Mouse (Mus musculus) cerebellum, postnatal 10 days (tissue): Measurements from ENCODE around the gene Efhc1.

Experiments used
- DNase-seq, 2 experiments: peaks; one replicate each; pipeline ENCODE4 v3.0.0; 2021; ENCODE audit warnings: mixed read lengths in 2 of 2

The Efhc1 gene

GRCm38 (mm10) chr1:21007941-21008701, 56.7 kb downstream of the Efhc1 start:
- DNase-seq: no peak

DNA sequence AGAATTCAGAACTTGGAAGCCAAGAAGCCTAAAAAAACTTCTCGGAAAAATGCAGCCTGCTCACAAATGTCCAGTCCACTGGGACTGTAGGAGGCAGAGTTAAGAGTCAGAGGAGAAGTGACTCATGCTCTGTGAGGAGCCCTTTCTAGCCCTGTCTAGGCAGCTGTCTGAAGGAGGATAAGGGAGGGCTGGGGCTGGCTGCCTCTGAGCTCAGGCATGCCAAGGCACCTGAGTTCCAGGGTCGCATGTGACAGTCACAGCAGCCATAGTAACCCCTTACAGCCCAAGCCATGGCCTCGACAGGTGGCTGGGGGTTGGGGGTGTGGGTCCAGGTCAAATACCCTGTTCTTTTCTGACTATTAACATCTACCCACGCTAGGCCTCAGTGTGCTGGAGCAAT, 57.5 kb downstream of the Efhc1 start:
- DNase-seq: peak in 1 of 2 experiments; percentile 25

DNA sequence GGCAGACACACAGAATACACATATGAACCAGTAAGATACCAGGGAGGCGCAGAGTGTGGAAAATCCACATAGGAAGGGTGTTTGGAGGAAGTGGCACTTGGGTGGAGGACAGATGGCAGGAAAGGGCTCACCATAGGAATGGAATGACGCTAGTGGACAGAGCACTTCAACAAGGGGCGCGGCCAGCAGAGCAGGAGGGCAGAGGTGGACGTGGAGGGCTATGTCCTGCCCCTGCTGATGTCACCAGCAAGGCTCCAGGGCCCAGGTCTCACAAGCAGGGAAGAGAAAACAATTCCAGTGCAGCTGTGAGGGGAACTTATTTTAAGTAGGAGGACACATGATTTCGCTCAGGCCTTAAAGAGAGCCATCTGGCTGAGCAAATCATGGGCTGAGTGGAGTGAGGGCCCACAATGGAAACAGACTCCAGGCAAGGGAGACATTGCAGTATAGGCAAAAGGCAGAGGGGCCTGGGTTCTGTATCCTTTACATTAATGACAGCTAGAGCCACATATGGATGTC, 58.9 kb downstream of the Efhc1 start:
- DNase-seq: no peak

GRCm38 (mm10) chr1:21014463-21014862, 63.0 kb downstream of the Efhc1 start:
- peak in 1 of 2 experiments; percentile 33 for DNase-seq

- no peak for DNase-seq
These were observed 71.7 kb downstream of the Efhc1 start for GRCm38 (mm10) chr1:21023101-21023500.

- no peak for DNase-seq
These were observed 73.8 kb downstream of the Efhc1 start for GRCm38 (mm10) chr1:21025203-21025602.

GRCm38 (mm10) chr1:21026534-21026933, 75.1 kb downstream of the Efhc1 start:
- no peak for DNase-seq

DNA sequence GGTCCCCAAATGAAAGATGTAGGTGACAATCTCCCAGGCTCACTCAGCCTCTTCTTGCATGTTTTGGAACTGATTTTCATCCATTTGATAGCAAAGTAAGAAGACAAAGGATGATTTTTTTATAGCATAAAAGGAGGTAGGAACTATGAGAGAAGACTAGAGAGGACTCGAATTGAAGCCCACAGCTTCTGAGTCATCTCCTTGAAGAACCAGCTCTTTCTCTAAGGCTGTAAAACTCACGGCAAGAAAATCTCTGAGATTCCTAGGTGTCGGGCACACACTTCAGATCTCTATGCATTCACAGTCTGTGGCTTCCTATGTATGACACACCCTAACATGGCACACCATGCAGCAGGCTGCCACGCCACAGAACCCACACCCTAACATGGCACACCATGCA, 77.6 kb downstream of the Efhc1 start:
- no peak for DNase-seq

DNA sequence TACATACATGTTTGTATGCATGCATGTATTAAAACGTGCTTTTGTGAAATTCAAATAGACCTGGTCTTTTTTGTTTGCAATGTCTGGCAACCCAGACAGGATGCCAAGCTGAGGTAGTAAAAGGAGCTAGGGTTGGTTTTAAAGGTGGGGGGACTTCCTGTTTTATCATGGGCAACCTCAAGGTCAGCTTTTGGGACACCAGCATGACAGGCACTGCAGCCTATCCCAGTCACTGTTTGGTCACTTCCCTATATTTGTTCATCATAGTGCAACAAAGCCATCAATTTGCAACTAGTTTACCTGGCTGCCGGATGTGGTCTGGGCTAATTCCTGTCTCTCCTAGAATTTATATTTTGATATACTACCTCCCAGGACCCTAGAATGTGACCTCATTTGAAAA, 80.2 kb downstream of the Efhc1 start:
- DNase-seq: no peak

DNA sequence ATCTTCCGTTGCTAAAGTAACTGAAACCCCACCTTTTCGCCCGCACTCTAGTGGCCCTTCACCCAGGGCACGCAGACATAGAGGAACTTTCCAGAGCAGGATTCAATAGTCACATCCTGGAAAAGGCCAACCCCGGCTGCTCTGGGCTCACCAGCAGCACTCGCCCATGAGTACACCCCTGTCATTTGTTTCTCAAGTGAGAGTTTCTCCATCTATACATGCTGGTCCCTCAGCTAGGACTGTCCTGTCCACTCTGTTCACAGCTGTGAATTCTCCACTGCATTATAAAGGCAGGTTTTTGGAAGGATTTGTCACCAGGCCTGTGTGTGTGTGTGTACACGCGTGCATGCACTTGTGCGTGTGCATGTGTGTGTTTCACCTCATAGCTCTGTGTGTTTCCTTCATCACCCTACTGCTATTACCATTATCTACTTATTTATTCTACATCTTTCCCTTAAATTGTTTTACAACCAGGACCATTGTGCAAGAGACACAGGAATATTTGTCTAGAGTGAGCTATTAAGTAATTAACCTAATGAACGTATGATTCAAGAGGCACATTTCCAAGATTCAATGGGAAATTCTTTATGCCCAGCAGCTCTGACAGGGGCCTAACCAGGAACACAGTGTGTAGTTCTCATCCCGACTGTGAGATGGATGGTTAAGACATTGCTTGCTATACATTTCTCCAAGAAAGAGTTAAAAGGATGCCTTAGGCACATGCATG, 81.8 kb downstream of the Efhc1 start:
- no peak for DNase-seq

DNA sequence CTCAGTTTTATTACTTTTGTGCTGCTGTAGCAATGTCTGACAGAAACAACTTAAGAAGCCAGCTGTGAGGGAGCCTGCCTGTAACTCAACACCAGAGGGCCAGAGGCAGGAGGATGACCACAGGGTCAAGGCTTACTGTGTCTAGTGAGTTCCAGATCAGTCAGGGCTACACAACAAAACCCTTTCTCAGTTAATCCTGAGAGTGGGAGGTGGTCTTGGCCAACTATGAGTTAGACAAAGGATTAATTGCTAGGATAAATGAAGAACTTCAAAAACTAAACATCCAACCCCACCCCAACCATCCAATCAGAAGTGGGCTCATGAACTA, 82.3 kb downstream of the Efhc1 start:
- no peak for DNase-seq

DNA sequence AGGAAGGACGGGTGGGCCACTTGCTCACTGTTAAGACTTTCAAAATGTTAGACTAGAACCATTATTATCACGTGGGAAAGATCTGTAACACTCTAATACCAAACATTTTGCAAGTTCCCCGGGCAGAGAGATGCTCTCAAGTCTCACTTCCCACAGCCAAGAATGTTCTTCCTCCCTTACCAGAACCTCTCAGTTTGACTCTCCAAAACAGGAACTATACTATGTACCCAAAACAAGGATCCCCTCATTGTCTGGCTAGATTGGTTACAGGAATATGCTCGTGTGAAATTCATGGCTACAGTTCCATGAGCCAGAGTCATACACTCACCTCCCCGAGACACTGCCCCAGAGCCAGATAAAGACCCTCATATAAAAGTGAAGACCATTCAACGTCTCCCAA, 84.5 kb downstream of the Efhc1 start:
- no peak for DNase-seq

DNA sequence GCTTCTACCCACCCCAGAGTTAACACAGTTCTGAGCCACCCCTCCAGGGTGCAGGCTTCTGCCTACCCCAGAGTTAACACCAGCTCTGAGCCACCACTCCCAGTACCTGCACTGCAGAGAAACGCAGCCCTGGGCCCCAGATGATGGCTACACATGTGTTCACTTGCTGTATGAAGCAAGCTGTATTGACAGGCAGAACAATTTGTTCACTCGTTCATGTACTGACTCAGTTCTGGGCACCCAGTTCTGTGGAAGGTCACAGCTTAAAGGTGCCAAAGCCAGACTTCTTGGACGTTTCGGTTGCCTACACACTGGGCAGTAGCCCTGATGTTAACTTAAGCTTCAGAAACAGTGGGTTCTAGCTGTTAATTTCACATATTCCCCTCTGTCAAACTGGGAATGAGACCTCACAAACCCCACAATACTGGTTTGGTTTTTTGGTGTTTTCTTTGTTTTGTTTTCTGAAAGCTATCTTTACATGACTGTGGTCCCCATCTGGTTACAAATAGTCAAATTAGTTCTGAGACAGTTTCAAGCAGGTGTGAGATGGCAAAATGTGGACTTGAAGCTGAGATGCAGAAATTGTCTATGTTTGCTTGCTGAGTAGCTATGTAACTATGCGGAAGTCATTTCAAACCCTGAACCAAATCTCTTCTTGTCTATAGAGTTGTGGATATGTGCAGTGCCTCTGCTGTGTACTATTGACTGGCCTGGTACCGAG, 86.6 kb downstream of the Efhc1 start:
- DNase-seq: no peak

DNA sequence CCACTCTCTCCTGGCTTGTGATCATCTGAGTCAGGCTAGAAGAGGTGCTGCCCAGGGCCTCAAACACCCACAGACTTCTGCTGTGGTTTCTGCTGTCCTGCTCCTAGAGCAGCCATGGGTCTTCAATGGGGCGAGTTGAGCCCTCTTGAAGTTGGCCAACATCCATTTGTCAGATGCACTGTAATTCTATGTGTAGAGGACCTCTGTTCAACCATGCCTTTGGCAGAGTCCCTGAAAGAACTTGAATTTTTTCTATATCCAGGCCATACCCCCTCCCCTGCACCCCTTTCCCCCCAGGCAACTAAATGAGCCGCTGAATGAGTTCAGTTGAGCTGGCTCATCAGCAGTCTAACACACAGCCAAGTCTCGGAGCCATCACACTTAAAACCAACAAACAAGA, 88.1 kb downstream of the Efhc1 start:
- DNase-seq: no peak

DNA sequence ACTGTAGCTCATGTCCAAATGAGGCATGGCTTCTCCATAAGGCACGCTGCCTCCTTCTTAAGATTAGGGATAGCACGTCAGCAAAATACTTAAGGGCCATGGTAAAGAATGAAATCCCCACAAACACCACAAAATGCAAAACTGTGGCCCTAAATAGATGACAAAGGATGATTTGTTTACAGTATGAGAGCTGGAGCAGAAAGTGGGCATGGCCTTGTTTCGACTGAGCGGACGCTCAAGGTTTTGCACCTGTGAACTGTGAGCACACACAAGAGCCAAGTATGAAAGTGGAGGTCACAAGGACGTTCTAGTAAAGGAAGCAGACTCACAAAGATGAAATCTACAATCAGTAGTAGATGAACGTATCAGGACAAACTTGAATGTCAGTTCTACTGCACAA, 88.7 kb downstream of the Efhc1 start:
- no peak for DNase-seq
